Mouse (Mus musculus): ENCODE data around the gene Olfr959.

Gene Olfr959

GRCm38 (mm10) chr9:39575469-39575868 is at the start of gene Olfr959:
Olfr959 (minus strand) TSS chr9:39575569.
- no peak for DNase-seq (ENCODE audit: low spot score)

GRCm38 (mm10) chr9:39624711-39625110 is 49.3 kb upstream of the Olfr959 start:
- DNase-seq (ENCODE audit: low spot score), result no peak

- DNase-seq (ENCODE audit: low spot score), result no peak
Observed at GRCm38 (mm10) chr9:39623783-39624182, 48.4 kb upstream of the Olfr959 start.

GRCm38 (mm10) chr9:39621073-39621472 is 45.7 kb upstream of the Olfr959 start, which contains the start of gene Olfr960:
Olfr960 (plus strand) TSS chr9:39621373.
- no peak for DNase-seq (ENCODE audit: low spot score)

DNA sequence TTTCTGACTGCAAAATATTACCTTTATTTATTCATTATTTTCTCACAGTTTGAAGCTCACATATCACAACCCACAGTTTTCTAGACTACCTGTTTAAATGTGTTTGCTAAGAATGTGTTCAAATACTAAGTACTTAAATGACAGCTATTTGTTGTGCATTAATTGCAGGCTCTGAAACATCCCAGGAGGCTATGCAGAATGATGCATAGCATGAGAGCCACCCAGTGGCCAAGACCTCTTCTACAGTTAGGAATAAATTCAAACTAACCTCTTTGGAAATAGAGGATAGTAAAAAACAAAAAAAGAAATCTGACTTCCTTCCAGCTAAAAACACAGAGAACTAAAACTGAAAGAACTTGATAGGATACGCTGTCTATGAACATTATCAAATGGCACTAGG is 36.6 kb upstream of the Olfr959 start:
- DNase-seq (ENCODE audit: low spot score), result no peak

GRCm38 (mm10) chr9:39610355-39610754 is 35.0 kb upstream of the Olfr959 start, which contains the start of gene Olfr148:
Olfr148 (plus strand) TSS chr9:39610655.
- no peak for DNase-seq (ENCODE audit: low spot score)

- DNase-seq (ENCODE audit: low spot score), result no peak
Observed at GRCm38 (mm10) chr9:39608497-39608896, 33.1 kb upstream of the Olfr959 start.

DNA sequence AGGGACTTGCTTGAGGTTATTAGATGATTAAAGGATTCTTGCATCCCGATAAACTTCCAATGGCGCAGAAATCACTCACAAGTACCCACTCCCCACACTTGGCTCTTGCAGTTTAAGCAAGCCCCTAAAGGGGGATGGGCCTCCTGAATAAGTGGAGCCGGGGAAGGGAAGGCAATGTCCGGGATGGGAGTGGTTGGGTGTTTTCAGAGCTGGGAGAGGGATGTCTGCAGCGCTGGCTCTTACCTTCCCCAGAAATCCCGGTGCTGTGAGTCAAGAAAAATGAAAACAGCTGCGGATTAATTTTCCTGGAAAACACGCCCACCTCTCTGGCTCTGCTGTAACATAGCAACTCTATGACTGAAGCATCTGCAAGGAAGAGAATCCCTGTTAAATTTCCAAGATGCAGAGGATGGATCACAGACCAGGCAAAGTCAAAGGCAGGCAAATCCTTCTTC is 28.7 kb upstream of the Olfr959 start, which contains the start of gene AW551984:
Gene AW551984 (minus strand): TSS at position 405 of the 455 bp plus-strand sequence.
- DNase-seq (ENCODE audit: low spot score), result no peak

GRCm38 (mm10) chr9:39603333-39603845 is 28.0 kb upstream of the Olfr959 start:
- DNase-seq (ENCODE audit: low spot score), result no peak

GRCm38 (mm10) chr9:39602536-39603332 is 27.4 kb upstream of the Olfr959 start:
- no peak for DNase-seq (ENCODE audit: low spot score)

DNA sequence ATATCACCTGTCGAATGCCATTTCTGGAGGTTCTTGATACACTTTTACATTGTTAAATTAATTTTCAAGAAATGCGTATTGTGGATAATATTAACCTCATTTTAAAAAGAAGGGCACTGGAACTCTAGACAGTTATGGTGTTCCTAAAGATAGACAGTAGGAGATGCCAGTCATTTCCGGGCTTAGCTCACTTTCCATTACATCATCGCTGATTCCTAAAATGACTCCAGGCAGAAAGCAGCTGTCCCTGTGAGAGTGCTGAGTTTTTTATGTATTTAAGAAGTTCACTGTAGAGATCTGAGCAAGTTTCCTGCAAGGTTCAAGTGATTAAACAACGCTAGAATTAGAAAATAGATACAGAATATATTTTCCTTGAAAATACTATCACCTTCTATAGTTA is 1.7 kb upstream of the Olfr959 start:
- DNase-seq (ENCODE audit: low spot score), result no peak

DNA sequence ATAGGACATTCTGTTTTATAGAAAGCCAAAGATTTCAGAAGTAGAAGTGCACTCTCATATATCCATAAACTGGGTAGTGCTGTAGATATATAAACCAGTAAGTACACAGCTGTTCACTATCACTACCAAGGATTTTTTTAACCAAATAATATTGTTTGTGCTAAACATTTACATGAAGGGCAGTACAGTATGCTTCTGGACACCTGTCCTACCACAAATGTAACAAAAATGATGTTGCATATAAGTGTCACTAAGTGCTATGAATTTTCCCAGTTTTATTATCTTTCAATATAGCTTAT is 17.1 kb downstream of the Olfr959 start:
- DNase-seq (ENCODE audit: low spot score), result no peak

DNA sequence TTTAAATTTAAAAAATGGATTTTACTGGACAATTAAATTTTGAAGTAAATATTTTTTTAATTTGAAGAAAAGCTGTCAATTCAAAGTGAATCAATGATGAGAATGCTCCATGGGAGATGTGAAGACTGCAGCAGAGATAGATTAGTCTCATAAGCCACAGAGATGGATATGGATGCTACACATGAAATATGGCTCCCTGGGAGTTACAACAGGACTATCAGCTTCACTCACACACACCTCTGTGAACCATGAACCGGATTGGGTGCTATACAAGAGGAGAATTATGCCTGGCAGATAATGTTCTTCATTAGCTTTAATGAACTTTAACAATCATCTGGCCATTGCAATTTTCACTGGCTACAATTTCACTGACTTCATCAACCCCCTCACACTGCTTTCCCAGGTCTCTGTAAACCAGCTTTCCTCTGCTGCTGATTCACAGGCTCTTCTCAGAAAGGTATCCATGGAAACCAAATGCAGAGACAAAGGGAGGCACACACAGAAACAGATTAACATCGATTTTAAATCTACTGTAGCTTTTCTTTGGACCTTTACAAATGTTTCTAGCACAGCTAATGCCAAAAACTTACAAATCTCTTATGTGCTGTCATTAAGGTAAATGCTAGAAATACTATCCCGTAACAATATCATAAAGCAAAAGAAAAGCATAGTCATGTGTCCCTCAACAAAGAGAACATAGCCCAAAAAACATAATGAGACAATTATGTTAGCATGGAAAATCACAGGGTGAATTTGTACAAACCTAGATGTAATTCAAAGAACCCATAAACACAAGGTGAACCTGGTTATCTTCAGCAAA is 17.6 kb downstream of the Olfr959 start:
- no peak for DNase-seq (ENCODE audit: low spot score)

- DNase-seq (ENCODE audit: low spot score), result no peak
Observed at GRCm38 (mm10) chr9:39553946-39554345, 21.4 kb downstream of the Olfr959 start, which contains the start of gene Olfr958. Olfr958 (minus strand) TSS chr9:39554054.

GRCm38 (mm10) chr9:39550806-39551205 is 24.6 kb downstream of the Olfr959 start:
- no peak for DNase-seq (ENCODE audit: low spot score)

- no peak for DNase-seq (ENCODE audit: low spot score)
Observed at GRCm38 (mm10) chr9:39523616-39524285, 51.6 kb downstream of the Olfr959 start.

Measured in c-Kit-positive CD71-positive TER-119-positive erythroid progenitor cells, embryonic 14.5 days (primary cell).